Mouse (Mus musculus): ENCODE data around the gene Xirp1. TPM values are rescaled to one million over a fixed set of nuclear protein-coding genes. Genes with fewer than 3 reads are reported as not detected.

Gene Xirp1
- polyA plus RNA-seq, 1 experiment from 2014 or later, result not detected

DNA sequence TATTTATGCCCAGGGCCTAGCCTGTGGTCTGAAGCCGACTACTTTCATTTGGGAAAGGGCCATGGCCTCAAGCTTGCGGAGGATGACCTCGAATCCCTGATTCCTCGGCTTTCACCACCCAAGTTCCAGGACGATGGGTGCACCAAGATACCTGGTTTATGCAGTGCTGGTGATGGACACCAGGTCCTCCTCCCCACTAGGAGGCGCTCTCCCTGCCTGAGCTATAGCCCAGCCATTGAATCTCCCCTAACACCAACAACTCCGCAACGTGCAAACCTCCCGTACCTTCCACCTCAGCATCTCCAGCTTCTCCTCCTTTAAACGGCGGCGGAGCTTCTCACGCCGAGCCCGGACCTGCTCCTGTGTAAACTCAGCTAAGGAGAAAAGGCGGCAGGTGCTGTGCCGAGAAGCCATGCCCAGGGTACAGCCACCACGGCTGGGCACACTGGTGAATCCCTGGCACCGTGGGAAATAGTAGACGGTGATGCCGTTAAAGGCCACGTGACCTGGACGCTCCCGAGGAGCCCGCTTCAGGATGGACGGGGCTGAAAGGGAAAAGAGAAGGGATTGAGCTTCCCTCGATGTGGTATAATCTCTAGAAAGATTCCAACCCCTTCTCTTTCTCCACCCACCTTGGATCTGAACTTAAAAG lies 49.4 kb downstream of the Xirp1 start:
- no peak overlapping the region for H3K4me2 ChIP-seq (ENCODE audit: low read length)
- 0 out of 2 replicates have a peak, but pooled peaks cover 10% of the 10 kb centered on the region for H3K4me1 ChIP-seq (ENCODE audit: control insufficient read depth, insufficient read depth, low read length)
- WGBS, result 91% methylated on average over 27 of the region's 27 CpGs
- no peak overlapping the region for H3K9ac ChIP-seq (replicated peaks; ENCODE audit: low read length)
- no peak overlapping the region for H3K27ac ChIP-seq (replicated peaks; ENCODE audit: low read depth, low read length)
- no peaks in the 10 kb centered on the region for H3K27me3 ChIP-seq (ENCODE audit: control insufficient read depth, insufficient read depth, low read length)
- DNase-seq, result no peak
- H3K9me3 ChIP-seq (ENCODE audit: control insufficient read depth, low read length), result no peaks in the 10 kb centered on the region
- no peak for ATAC-seq (ENCODE audit: low FRiP score, low TSS enrichment)
- H3K36me3 ChIP-seq (ENCODE audit: control insufficient read depth, insufficient read depth, low read length), result no peaks in the 10 kb centered on the region
- H3K4me3 ChIP-seq (replicated peaks; ENCODE audit: low read depth, low read length), result no peak overlapping the region

DNA sequence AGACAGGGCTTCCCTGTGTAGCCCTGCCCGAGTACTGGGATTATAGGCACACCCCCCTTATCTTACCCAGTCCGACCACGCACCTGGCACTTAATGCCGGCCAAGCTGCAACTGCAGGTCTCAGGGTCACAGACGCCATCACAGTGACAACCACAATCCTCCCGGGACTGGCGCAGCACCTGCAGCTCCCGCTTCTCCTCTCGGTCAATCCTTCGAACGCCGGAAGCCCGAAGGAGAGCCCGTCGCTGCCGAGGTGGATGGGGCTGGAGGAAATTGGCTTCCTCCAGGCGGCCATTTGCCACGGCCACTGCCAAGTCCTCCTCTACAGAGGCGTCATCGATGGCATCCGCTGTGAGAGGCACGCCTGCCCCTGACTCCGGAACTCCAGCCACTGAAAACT lies 50.1 kb downstream of the Xirp1 start:
- no peak for DNase-seq
- H3K9ac ChIP-seq (replicated peaks; ENCODE audit: low read length), result no peak overlapping the region
- H3K4me1 ChIP-seq (ENCODE audit: control insufficient read depth, insufficient read depth, low read length), result 0 out of 2 replicates have a peak, but pooled peaks cover 10% of the 10 kb centered on the region
- no peak overlapping the region for H3K4me3 ChIP-seq (replicated peaks; ENCODE audit: low read depth, low read length)
- no peaks in the 10 kb centered on the region for H3K27me3 ChIP-seq (ENCODE audit: control insufficient read depth, insufficient read depth, low read length)
- no peak overlapping the region for H3K4me2 ChIP-seq (ENCODE audit: low read length)
- ATAC-seq (ENCODE audit: low FRiP score, low TSS enrichment), result no peak
- 91% methylated on average over 23 of the region's 23 CpGs for WGBS
- H3K9me3 ChIP-seq (ENCODE audit: control insufficient read depth, low read length), result no peaks in the 10 kb centered on the region
- H3K36me3 ChIP-seq (ENCODE audit: control insufficient read depth, insufficient read depth, low read length), result no peaks in the 10 kb centered on the region
- H3K27ac ChIP-seq (replicated peaks; ENCODE audit: low read depth, low read length), result no peak overlapping the region

DNA sequence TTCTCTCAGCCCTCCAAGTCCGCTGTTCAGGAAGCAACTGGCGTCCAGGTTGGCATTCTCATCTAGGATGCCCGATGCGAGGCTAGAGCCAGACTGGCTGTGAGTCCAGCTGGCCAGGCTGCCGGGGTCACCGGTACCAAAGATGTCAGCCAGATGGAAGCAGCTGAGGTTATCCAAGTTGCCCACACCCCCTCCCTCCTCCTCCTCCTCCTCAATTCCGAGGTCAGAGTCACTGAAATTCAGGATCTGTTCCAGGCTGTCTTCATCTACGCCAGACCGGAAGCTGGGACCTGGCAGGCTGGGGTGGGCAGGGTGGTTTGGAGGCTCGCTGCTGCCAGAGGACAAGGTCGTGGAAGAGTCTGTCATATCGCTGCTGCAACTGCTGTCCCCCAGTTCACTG lies 50.8 kb downstream of the Xirp1 start:
- H3K27ac ChIP-seq (replicated peaks; ENCODE audit: low read depth, low read length), result no peak overlapping the region
- 90% methylated on average over 12 of the region's 12 CpGs for WGBS
- ATAC-seq (ENCODE audit: low FRiP score, low TSS enrichment), result no peak

DNA sequence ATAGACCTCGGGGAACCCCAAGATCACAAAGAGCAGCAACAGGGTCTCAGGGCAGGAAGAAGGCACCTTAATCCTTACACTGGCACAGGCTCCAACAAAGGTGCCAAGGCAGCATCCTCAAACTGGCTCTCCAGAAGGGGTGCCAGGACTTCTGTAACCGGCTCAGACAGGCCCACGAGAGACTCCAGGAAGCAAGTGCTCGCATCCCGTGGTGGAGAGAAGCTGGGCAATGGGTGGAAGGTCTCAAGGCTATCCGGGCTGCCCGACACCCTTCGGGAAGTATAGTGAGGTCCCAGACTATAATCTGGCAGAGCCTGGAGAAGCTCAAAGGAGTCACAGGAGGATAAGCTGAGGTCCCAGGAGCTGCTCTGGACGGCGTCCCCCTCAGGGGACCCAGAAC lies 51.2 kb downstream of the Xirp1 start:
- 0 out of 2 replicates have a peak, but pooled peaks cover 6% of the 10 kb centered on the region for H3K4me1 ChIP-seq (ENCODE audit: control insufficient read depth, insufficient read depth, low read length)
- ATAC-seq (ENCODE audit: low FRiP score, low TSS enrichment) (no peak), DNase-seq (no peak)
- no peak overlapping the region for H3K4me2 ChIP-seq (ENCODE audit: low read length)
- H3K27me3 ChIP-seq (ENCODE audit: control insufficient read depth, insufficient read depth, low read length), result no peaks in the 10 kb centered on the region
- H3K36me3 ChIP-seq (ENCODE audit: control insufficient read depth, insufficient read depth, low read length), result no peaks in the 10 kb centered on the region
- H3K9ac ChIP-seq (replicated peaks; ENCODE audit: low read length), result no peak overlapping the region
- no peaks in the 10 kb centered on the region for H3K9me3 ChIP-seq (ENCODE audit: control insufficient read depth, low read length)
- H3K4me3 ChIP-seq (replicated peaks; ENCODE audit: low read depth, low read length), result no peak overlapping the region
- 92% methylated on average over 10 of the region's 10 CpGs for WGBS
- H3K27ac ChIP-seq (replicated peaks; ENCODE audit: low read depth, low read length), result no peak overlapping the region

More for the DNA sequence above, 50.8 kb downstream of the Xirp1 start:
- H3K9ac ChIP-seq (replicated peaks; ENCODE audit: low read length), result no peak overlapping the region
- no peaks in the 10 kb centered on the region for H3K9me3 ChIP-seq (ENCODE audit: control insufficient read depth, low read length)
- no peaks in the 10 kb centered on the region for H3K27me3 ChIP-seq (ENCODE audit: control insufficient read depth, insufficient read depth, low read length)
- H3K4me2 ChIP-seq (ENCODE audit: low read length), result no peak overlapping the region
- DNase-seq, result no peak
- H3K4me1 ChIP-seq (ENCODE audit: control insufficient read depth, insufficient read depth, low read length), result 0 out of 2 replicates have a peak, but pooled peaks cover 8% of the 10 kb centered on the region
- no peak overlapping the region for H3K4me3 ChIP-seq (replicated peaks; ENCODE audit: low read depth, low read length)
- no peaks in the 10 kb centered on the region for H3K36me3 ChIP-seq (ENCODE audit: control insufficient read depth, insufficient read depth, low read length)

DNA sequence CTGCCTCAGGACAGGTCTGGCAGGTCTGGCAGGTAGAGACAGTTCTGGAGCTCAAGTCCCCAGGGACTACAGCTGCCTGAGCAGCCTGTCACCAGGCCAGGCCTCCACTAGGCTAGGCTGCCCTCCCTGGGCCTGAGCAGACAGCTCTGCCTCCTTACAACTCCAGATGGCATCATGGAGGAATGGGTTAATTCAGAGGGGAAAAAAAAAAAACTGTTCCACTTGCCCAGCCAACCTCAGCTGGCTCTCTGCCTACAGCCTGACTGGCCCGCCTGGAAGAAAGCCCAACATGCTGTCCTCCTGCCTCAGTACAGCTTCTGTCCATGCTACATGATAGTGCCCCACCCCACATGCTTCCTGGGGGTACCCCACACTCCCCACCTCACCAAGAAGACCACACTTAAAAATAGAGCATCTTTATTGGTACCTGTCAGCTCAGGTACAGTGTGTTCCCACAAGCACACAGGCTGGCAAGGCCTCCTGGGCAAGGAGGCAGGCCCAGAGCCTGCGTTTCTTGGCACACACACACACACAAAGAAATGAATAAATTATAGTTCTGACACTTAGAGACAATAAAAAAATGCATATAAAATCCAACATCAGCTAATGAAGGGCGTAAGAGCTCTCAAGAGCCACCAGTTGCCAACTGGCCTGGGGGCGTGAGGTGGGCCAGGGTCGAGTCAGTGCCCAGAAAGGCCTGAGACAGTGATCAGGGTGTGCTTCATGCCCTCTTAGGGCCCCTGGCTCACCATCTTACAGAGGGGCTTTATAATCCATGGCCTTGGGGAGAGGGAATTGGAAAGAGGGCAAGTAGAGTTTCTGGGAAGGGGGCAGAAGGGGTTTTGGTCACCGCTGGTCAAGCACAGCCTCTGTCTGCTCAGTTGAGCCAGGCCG lies 52.4 kb downstream of the Xirp1 start:
- no peaks in the 10 kb centered on the region for H3K27me3 ChIP-seq (ENCODE audit: control insufficient read depth, insufficient read depth, low read length)
- H3K9me3 ChIP-seq (ENCODE audit: control insufficient read depth, low read length), result no peaks in the 10 kb centered on the region
- H3K27ac ChIP-seq (replicated peaks; ENCODE audit: low read depth, low read length), result peak overlapping the region; percentile 37; the same call in 1 of the 2 replicates
- peak; percentile 53 for DNase-seq
- no peak overlapping the region for H3K4me2 ChIP-seq (ENCODE audit: low read length)
- H3K36me3 ChIP-seq (ENCODE audit: control insufficient read depth, insufficient read depth, low read length), result no peaks in the 10 kb centered on the region
- 0 out of 2 replicates have a peak, but pooled peaks cover 6% of the 10 kb centered on the region for H3K4me1 ChIP-seq (ENCODE audit: control insufficient read depth, insufficient read depth, low read length)
- H3K9ac ChIP-seq (replicated peaks; ENCODE audit: low read length), result no peak overlapping the region
- 78% methylated on average over 7 of the region's 7 CpGs for WGBS
- no peak overlapping the region for H3K4me3 ChIP-seq (replicated peaks; ENCODE audit: low read depth, low read length)
- ATAC-seq (ENCODE audit: low FRiP score, low TSS enrichment), result 0 out of 2 replicates have a peak, but pooled peaks have one; percentile 17

DNA sequence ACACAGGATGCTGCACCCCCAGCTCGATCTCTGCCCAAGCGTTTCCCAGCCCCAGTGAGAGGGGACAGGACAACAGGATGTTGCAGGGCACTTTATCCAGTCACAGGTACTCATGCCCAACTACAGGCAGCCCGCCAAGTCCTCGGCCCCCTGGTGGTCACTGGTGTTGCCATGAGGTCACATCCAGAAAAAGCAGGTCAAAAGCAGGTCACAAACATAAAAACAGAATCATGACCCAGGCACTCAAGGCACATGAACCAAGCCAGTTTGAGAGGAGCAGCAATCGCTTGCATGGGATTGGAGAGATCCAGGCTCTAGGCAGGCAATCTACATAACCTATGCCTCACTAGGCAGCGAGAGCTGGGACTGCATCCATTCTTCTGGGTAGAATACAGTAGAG lies 53.2 kb downstream of the Xirp1 start:
- Histone ChIP-seq H3K4me2 (ENCODE audit: low read length) (no peak overlapping the region), H3K27ac (replicated peaks; ENCODE audit: low read depth, low read length) (0 out of 2 replicates have a peak overlapping the region, but pooled peaks have one; percentile 37), H3K9ac (replicated peaks; ENCODE audit: low read length) (no peak overlapping the region), H3K4me1 (ENCODE audit: control insufficient read depth, insufficient read depth, low read length) (0 out of 2 replicates have a peak, but pooled peaks cover 6% of the 10 kb centered on the region), H3K4me3 (replicated peaks; ENCODE audit: low read depth, low read length) (no peak overlapping the region), H3K27me3 (ENCODE audit: control insufficient read depth, insufficient read depth, low read length) (no peaks in the 10 kb centered on the region), H3K36me3 (ENCODE audit: control insufficient read depth, insufficient read depth, low read length) (no peaks in the 10 kb centered on the region), H3K9me3 (ENCODE audit: control insufficient read depth, low read length) (no peaks in the 10 kb centered on the region)
- DNase-seq (peak; percentile 31), ATAC-seq (ENCODE audit: low FRiP score, low TSS enrichment) (no peak)
- 51% methylated on average over 6 of the region's 6 CpGs for WGBS

DNA sequence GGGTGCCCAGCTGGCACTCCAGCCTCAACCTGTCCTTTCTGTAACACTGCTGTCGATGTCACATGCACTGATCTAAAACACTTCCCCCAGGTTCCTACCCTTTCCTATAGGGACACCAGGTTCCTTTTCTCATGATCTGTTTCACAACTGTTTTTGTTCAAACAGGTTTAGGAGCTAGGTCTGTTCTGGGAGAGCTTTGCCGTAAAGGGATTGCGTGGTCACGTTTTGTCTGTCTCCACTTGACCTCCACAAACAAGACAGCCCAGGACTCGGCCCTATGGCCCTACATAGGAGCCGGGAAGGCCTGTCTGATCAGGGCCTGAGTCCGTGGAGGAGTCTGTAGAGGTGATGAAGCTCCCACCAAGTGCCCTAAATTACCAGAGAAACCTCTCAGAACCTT lies 53.6 kb downstream of the Xirp1 start:
- no peak for ATAC-seq (ENCODE audit: low FRiP score, low TSS enrichment)
- Histone ChIP-seq H3K4me2 (ENCODE audit: low read length) (no peak overlapping the region), H3K36me3 (ENCODE audit: control insufficient read depth, insufficient read depth, low read length) (no peaks in the 10 kb centered on the region), H3K9me3 (ENCODE audit: control insufficient read depth, low read length) (no peaks in the 10 kb centered on the region), H3K27me3 (ENCODE audit: control insufficient read depth, insufficient read depth, low read length) (no peaks in the 10 kb centered on the region), H3K9ac (replicated peaks; ENCODE audit: low read length) (no peak overlapping the region), H3K4me1 (ENCODE audit: control insufficient read depth, insufficient read depth, low read length) (0 out of 2 replicates have a peak, but pooled peaks cover 6% of the 10 kb centered on the region), H3K27ac (replicated peaks; ENCODE audit: low read depth, low read length) (no peak overlapping the region), H3K4me3 (replicated peaks; ENCODE audit: low read depth, low read length) (no peak overlapping the region)
- DNase-seq, result no peak
- WGBS, result 91% methylated on average over 7 of the region's 7 CpGs

DNA sequence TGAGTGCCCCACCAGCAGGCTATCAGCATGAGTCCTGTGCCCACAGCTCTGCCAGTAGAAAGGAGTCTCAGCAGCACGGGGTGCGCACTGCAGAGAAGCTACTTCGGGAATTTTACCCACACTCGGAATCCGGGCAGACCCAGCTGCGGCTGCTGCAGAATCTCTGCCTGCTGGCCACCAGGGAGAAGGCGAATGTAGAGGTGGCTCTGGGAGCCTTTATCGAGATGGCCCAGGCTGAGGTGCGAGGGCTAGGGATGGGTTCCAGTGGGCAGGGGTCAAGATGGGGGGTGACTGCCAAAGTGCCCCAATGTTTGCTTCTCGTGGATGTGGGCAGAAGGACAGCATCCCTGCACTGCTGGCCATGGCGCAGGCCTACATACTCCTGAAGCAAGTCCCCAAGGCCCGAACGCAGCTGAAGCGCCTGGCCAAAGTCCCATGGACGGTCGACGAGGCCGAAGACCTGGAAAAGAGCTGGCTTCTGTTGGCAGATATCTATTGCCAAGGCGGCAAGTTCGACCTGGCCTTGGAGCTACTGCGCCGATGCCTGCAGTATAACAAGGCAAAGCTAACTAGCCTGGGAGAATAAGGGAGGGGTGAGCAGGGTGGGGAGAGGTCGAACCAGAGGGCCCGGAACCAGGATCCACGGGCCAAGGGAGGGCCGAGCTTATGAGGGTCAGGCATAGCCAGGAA lies 57.0 kb downstream of the Xirp1 start:
- no peak overlapping the region for H3K4me3 ChIP-seq (replicated peaks; ENCODE audit: low read depth, low read length)
- H3K4me2 ChIP-seq (ENCODE audit: low read length), result no peak overlapping the region
- H3K9me3 ChIP-seq (ENCODE audit: control insufficient read depth, low read length), result no peaks in the 10 kb centered on the region
- no peaks in the 10 kb centered on the region for H3K36me3 ChIP-seq (ENCODE audit: control insufficient read depth, insufficient read depth, low read length)
- WGBS, result 89% methylated on average over 26 of the region's 26 CpGs
- 0 out of 2 replicates have a peak, but pooled peaks cover 6% of the 10 kb centered on the region for H3K4me1 ChIP-seq (ENCODE audit: control insufficient read depth, insufficient read depth, low read length)
- ATAC-seq (ENCODE audit: low FRiP score, low TSS enrichment), result no peak
- no peak for DNase-seq
- H3K27ac ChIP-seq (replicated peaks; ENCODE audit: low read depth, low read length), result no peak overlapping the region
- no peaks in the 10 kb centered on the region; the same call in 1 of the 2 replicates for H3K27me3 ChIP-seq (ENCODE audit: control insufficient read depth, insufficient read depth, low read length)
- no peak overlapping the region for H3K9ac ChIP-seq (replicated peaks; ENCODE audit: low read length)
